Mouse (Mus musculus): ENCODE results near the gene Aen.

Gene Aen

DNA sequence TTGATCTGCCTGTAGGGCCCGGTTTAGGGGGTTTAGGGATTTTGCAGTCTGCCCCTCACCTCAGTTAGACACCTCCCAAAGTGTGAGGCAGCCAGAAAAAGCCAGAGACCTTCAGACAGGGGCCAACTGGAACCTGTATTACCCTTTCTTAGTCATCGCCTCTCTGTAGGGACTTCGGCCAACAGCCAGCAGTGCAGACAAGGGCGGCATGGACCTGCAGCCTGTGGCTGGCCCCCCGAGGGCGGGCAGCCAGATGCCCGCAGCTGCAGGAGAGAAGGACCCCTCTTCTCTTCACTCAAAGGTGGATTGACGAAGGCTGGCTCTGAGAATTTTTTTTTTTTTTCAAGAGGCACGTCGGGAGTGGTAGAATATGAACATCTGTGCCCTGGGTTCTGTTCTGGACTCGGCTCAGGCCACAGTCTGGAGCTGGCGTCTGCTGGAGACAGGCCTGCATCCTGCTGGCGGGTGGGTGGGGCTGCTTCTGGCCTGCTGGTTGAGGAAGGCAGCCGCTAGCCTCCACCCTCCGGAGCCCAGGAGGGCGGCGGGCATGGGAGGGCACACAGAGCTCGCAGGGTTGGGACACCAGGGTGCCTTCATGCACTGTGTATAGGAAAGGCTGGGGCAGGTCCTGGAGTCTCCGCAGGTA, 43.4 kb downstream of the Aen start:
- no peak for DNase-seq (ENCODE audit: low spot score)

DNA sequence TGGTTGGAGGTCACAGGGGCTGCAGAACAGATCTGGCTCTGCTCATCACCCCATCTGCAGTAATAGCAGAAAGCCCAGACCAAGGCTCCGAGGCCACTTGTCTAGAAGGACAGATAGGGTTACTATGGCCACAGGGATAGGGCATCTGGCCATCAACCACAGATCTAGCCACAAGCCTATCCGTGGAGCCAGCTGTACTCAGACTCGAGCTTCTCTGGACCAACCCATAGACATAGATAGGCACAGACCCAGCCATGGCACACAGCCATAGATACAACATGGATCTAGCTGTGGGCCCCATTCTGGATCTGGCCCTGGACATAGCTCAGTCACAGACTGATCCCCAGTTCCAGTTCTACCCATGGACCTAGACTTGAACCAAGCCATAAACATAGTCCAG, 45.3 kb downstream of the Aen start:
- DNase-seq (ENCODE audit: low spot score) = no peak

DNA sequence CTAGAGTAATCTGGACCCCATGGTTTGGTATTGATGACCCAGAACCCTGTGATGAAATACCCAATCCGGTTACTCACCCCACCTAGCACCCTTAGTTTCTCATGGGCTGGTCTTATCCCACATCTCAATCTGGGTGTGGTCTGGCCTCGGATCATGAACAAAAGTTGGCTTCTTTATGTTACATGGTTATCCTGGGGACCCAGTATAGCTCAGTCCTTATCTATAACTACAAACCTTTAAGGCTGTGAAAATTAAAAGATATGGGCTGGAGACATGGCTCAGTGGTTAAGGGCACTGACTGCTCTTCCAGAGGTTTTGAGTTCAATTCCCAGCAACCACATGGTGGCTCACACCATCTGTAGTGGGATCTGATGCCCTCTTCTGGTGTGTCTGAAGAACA, 46.9 kb downstream of the Aen start:
- no peak for DNase-seq (ENCODE audit: low spot score)

DNA sequence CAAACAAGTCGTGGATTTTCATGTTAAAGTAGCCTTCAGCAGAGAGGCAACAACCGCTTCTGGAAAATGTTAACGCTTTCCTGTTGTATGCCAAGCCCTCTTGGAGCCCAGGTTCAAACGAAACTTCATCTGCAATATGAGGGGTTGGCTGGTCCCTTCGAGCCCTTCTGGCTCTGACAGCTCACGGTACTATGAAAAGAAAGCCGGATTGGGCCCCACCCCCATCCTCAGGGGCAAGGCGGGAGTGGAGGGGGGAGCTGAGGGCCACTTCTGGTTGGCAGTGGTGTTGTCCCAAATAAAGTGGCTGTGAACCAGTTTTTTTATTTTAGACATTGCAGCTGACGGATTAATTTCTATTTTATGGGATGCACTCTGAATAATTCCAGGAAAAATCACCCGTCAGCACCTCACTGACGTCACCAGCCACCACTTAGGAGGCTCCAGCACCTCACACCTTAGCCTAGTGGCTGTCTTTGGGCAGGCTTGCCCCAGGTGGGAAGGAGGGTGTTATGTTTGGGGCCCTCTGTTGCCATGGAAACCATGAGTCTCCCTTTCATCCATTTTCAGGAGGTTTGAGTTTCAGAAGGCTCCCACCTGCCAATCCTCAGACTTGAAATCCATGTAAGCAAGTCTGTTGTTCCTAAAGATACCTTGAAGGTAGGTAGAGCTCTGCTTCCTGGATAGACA, 58.4 kb downstream of the Aen start:
- no peak for DNase-seq (ENCODE audit: low spot score)

DNA sequence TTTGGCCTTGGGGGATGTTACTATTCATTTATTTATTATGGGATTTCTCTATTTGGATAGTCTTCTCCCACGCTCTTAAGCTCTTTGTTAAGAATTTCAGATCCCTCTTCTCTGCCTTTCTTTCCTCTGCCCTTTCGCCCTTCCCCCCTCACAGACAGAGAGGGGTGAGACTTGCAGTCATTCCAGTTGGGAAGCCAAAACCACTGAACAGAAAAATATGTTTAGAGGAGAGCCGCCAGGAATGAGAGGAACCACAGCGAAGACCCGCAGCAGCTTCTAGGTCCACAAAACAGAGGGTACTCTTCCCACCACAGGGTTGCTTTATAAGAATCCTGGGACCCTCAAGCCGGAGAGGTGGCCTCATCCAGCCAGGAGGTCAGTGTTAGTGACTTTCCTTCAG, 59.0 kb downstream of the Aen start:
- DNase-seq (ENCODE audit: low spot score) = no peak

DNA sequence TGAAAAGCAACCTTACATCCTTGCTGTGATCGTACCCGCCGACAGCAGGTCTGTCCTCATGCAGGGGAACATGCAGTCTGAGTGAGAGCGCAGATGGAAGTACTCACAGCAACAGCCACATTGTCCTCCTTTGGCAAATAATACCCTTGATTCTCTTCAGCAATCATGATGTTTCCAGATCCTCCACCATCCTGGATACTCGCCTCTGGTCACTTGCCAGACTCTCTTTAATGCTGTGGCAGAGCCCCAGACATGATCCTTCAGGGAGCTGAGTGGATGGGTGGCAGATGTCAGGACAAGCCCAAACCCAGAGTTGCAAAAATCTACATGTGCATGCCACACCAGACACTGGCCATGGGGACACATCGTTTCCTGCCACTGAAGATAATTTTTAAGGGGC, 59.4 kb downstream of the Aen start:
- DNase-seq (ENCODE audit: low spot score) = no peak

DNA sequence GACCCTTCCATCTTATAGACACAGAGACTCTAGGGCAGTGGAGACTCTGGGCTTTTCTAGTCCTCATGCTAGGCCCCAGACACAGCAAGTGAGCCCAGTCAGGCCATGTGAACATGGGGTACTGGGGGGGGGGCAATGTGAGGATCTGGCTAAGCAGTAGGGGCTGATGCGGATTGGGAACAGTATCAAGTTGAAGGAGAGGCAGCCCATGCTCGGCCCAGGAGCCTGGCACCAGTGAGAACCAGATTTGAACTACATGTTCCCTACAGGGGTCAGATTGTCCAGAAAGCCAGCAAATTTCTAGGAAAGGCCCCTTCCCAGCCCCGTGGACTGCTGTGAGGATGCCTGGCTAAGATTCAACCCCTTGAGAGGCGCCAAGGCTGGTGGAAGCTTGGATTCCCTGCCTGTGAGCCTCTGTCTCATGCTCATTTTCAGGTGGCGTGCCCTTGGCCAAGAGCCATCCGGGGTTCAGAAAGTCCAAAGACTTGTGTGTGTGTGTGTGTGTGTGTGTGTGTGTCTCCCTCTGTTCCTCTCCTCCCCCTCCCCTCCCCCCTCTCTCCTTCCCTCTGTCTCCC, 62.9 kb downstream of the Aen start:
- DNase-seq (ENCODE audit: low spot score) = no peak
